Mouse (Mus musculus) bone marrow, adult 2 months (tissue): ENCODE data around the gene Mrpl23.

Source experiments
- CTCF ChIP-seq: fragments of 200-500 bp; IDR thresholded peaks from 2 replicates; pipeline ENCODE4 v1.5.1; 2011; ENCODE audit warnings: low read length, control low read depth; ENCODE audit not compliant: control insufficient read depth, insufficient read depth
- POLR2A ChIP-seq: fragments of 200-500 bp; IDR thresholded peaks from 2 replicates; pipeline ENCODE4 v1.6.1; 2011; ENCODE audit warnings: low read depth, mild to moderate bottlenecking, control low read depth, low read length, borderline replicate concordance; ENCODE audit not compliant: control insufficient read depth

DNA sequence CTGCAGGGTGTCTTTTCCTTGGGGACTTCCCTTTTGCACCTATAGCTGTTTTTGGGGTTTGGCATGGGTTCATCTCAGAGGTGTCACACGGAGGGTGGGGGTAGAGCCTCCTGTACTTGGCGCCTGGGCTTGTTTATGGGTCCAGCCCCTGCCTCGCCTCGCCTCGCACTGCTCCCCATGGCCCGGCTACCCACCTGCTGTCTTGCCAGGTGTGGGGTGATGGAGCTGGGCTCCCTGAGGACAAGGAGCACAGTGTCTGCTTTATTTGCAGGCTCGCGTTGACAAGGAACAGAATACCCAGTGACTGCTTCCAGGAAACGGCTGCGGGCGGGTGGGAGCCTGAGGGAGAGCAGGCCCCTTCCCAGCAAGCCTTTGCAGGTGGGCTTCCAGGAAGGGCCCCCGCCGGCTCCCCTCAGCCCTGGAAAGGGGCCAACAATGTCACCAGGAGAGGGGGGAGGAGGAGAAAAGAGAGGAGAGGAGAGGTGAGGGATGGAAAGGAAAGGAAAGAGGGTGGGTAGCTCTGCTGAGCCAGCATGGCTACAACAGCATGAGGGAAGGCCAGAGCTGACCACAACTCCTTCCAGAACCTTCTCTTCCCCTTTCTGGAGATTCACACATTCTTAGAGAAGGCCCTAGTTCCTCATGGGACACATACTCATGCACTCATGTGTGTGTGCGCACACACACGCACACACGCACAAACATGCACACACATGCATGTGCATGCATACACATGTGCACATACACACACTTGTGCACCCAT lies 39.2 kb downstream of the Mrpl23 start:
- no peak for TF ChIP-seq CTCF
- no peak for TF ChIP-seq POLR2A
